Mouse (Mus musculus) thymus, postnatal 4 days (tissue): ENCODE results near the gene Xkr7.

Experiments used
- DNase-seq: peaks from one replicate; pipeline ENCODE4 v3.0.0; 2021

Gene Xkr7

DNA sequence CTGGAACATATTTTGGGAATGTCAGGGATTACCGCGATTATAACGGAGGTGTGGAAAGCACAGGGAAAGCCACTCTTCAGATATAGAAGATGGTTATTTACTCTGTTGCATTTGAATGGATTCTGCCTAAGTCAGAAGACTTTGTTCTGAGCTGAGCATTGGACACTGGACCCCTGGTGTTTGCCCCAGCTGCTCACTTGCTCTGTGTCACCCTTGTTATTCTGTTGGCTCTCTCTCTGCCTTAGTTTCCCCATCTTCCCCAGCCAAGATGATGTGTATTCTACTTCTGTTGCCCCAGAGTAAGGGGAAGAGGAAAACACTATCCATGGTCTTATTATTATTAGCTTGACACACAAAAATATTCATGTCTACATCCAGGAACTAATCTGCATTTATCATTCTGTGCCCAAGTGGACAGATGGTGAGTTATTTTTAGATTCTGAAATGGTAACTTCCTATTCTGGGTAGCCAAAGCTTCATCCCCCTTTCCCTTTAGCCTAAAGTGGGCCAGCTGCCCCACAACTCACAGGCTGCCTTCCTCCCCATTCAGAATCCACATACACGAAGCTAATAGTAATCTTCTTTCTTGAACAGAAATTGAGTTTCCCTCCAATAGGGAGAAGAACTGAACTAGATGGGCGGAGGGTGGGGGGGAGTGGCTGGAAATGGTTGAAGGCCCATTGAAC lies 2.0 kb downstream of the Xkr7 start:
- no peak for DNase-seq

DNA sequence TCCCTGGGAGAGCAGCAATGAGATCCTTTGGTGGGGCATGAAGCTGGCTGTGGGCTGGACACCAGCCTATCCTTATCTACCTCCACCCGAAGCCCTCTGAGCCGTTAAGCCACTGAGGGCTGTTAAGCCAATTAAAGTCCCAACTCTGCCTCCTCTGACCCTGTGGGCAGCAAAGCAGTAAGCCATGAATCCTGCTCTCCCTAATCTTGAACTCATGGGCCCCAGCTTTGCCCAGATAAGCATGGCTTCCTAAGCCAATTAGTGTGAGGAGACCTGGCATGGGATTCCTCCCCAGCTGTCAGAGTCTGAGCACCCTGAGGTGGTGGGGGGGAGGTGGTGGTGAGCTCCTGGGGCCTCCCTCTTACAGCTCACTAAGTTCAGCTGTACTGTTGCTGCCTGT lies 5.0 kb downstream of the Xkr7 start:
- no peak for DNase-seq

DNA sequence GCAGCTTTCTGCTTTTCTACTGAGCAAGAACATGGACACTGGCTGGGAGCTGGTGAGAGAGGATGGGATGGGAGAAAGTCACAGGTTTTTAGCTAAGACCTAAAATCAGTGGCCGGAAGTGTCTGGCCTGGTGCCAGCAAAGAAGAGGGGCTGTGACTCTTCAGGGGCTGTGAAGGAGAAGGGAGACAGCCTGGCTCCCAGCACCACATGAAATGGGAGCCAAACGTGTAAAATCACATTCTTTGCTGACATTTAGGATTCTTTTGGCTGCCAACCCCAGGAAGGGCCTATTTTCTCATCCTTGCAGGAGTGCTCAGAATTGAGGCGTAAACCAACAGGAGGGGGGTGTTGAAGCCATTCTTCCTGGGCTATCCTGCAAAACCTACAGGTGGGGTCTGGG lies 12.2 kb downstream of the Xkr7 start:
- DNase-seq, result no peak

DNA sequence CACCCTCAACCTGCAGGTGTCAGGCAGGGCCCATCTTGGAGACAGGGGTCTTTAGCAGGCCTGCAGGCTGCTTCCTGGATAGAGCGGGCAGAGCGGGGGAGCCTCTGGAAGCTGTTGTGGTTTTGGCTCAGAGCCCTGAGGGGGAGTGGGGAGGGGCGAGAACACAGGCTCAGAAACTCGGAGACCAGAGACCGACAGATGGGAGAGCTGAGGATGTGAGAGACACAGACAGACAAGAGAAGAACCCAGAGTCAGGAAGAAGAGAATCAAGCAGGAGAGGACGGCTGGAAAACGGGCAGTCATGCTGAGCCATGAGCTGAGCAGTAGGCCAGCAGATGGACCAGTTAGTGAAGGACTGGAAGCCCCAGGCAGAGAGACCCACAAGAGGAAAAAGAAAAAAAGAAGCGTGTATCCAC lies 14.2 kb downstream of the Xkr7 start:
- peak; percentile 63 for DNase-seq

DNA sequence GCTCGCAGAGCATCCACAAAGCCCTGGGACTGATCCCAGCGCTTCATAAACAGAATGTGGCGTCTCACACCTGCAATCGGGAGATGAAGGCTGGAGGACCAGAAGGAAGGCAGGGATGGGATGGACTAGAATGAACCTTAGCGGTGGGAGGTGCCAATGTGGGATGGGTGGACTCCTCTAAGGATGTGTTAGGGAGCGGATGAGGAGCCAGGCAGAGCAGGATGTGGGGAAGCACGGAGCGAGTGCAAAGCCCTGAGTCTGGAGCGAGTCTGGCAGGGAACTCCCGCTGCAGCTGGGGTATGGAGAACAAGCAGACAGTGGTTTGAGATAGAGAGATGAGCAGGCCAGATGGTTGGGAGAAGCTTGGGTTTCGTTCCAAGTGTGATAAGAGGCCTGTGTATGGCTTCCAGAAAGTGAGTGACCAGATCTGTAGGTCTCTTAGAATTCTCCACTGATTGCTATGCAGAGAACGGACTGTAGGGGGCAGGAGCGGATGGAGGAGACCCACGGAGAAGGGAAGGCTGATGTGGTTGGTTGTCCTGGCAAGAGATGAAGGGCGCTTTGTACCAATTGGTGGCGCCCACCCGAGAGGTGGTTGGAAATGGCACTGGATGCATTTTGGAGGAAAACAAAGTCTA lies 16.3 kb downstream of the Xkr7 start:
- peak; percentile 72 for DNase-seq

DNA sequence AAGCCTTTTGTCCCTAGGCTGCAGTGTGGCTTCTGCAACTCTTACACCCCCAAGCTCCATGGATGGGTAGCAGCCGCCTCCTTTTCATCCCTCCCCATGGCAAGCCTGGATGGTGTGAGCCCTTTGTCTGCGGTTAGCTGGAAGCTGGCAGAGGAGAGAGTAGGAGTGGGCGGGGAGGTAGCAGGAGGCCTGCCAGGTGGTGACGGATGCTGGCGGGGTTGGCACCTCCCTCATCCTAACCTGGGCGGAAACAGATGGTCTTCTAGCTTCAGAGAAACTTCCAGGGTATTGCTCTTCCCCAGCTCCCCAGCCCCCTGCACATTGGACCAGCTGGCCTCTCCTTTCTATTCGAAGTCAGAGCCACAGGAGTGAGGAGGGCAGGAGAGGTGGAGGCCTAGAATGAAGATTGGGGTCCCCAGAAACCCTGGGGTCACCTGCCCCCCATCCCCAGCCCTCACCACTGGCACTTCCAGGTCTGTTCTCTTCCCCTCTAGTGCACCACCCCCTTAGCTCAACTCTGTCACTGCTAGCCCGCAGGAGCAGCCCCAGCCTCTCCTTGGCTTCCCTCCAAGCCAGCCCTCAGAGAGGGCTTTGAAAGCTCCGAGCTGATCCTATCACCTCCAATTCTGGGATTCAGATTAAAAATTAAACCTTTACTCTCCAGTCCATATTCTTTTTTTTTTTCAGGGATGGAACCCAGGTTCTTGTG lies 17.8 kb downstream of the Xkr7 start:
- DNase-seq, result peak; percentile 58

DNA sequence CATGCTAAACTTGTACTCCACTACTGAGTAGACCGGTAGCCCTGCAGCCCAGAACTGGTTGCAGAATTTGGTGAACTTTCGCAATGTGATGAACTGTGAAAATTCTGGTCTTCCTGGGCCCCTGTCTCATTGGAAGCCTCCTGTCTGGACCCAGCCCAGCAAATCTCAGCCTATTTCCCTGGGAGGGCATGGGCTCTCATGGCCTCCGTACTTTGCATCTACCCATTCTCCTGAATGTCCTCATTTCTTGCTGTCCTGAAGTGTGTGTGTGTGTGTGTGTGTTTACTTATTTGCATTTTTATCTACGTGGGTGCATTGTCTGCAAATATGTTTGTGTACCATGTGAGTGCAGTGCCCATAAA lies 18.3 kb downstream of the Xkr7 start:
- no peak for DNase-seq

DNA sequence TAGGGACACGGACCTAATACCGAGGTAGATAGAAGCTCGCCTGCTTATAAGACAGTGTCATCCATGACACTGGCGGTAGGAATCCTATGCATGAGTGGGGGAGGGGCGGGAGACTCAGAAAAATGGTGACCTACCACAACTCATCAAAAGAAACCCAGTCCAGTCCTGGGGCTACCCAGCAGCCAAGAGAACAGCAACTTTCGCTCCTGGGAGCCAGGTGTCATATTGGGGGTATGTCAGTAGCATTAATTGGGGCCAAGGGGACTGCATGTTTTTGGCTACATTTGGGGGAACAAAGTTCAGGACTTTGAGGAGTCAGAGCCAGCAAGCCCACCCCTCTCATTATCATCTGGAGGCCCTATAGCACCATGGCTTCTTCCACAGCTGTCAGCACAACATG lies 19.4 kb downstream of the Xkr7 start:
- no peak for DNase-seq

DNA sequence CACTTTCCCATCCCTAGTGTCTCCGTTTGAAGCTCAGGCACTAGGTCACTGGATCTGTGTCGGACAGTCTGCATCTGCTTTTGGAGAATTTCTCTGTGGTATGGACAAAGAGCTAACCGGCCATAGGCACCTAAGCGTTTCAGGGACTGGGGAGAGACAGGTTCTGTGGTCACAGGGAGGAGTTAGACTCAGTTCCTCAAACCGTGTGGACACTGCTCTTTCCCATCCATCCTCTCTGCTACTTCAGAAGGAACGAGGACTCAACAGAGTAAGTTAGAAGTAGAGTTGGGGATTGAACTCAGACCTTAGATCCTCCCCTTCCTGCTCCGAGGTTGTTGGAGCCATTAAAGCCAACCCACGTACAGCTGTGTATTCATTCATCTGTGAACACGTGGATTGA lies 19.9 kb downstream of the Xkr7 start:
- DNase-seq, result no peak

DNA sequence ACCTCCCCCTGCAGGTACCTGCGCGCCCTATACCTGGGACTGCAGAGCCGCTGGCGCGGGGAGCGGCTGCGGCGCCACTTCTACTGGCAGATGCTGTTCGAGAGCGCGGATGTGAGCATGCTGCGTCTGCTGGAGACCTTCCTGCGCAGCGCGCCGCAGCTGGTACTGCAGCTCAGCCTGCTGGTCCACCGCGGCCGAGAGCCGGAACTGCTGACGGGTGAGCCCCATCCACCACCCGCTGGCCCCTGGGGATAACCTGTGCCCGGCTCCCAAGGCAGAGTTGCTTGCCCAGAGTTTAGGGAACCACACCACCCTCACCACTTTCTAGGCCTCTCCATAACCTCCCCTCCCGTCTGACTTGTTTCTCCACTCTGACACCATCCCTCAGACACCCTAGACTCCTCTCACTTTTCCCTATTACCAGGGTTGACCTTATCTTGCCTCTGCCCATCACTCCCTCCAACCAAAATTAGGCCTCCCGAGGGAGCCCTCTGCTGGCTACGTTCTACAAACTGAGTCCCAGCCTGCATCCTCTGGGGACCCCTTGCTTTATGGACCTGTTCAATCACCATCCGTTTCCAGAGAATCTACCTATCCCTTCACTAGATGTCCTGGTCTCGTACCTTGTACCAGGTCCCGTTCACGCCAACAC lies 21.2 kb downstream of the Xkr7 start:
- DNase-seq, result peak; percentile 56

DNA sequence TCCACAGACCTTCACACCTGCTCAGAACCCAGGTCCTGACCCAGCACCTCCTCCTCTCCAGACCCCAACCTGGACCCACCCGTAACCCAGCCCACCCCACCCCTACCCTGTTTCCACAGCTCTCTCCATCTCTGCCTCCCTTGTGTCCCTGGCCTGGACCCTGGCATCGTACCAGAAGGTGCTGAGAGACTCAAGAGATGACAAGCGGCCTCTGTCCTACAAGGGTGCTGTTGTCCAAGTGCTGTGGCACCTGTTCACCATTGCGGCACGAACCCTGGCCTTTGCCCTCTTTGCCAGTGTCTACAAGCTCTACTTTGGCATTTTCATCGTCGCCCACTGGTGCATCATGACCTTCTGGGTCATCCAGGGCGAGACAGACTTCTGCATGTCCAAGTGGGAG lies 22.2 kb downstream of the Xkr7 start:
- DNase-seq, result no peak

DNA sequence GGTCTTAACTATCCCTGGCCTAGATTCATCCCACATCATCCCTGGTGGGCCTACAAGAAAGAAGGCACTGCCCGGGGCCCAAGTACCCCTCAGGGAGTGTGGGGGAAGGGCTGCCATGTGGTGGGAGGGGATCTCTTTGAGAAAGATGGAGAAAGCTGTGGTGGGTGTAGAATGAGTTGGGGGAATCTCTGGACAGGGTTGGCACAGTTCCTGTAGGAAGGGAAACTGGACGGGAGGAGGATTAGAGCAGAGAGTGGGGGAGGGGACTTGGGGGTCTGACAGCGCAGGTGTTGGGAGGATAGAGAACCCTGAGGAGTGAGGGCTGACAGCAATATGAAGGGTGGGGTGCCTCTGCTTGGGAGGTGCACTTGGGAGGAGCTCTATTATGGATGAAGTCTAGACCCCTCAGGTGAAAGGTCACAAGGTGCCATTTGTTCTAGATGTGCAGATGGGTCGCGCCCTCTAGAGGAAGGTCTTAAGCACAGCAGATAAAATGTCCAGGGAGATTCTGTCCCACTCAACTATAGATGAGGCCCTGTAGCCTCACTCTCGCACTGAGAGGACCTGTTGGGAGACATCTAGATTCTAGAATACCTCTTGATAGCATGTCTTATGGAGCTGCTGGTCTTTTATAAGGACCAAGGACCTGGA lies 23.7 kb downstream of the Xkr7 start:
- DNase-seq, result no peak

DNA sequence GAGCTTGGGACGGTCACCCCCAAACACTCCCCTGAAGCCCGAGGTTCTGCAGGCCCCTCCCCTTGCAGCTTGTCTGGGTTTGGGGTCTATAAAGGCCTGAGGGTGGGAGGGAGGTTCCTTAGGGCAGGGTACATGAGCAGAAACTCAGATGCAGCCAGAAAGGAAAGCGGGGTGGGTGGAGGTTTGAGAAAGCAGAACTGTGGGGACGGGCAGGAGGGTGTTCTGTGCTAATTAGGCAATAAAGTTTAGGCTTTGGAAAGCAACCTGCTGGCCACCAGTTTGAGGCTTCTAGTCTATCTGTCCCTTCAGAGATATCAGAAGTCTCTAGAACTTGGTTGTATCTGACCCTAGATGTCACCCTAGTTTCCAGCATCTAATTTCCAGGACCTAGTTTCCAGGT lies 26.7 kb downstream of the Xkr7 start:
- no peak for DNase-seq

DNA sequence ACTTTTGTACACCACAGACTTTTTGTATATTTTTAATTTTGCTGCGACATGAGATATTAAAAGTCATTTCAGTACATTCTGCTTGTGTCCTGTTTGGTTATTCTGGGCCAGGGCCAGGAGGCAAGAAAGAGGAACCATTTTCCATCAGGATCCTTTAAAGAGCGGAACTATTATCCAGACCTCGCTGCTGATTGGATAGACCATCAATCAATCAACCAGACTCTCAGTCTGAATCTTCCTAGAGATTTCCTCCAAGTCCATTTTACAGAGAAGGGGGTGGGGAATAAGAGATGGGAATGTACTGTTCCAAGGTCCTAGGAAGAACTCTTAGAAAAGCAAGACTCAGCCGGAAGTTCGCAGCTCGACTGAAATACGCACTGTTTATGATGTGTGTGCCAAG lies 28.6 kb downstream of the Xkr7 start:
- DNase-seq, result no peak

DNA sequence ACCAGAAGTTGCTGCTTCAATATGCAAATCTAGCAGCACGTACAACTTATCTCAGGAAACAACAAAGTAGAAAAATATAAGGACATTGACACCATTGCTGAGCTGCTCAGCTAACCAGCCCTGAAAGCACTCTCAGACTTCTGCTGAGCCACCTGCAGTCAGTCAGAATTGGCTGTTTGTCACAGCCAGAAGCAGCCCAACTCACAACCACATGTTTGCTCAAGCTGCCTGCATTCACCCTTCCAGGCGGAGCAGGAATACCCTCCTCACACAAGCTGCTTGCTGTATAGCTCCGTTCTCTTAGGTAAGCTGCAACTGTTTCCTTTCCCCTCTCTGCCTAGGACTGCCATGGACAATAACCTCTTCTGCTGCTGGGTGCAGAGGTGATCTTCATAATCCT lies 31.7 kb downstream of the Xkr7 start:
- DNase-seq, result no peak

DNA sequence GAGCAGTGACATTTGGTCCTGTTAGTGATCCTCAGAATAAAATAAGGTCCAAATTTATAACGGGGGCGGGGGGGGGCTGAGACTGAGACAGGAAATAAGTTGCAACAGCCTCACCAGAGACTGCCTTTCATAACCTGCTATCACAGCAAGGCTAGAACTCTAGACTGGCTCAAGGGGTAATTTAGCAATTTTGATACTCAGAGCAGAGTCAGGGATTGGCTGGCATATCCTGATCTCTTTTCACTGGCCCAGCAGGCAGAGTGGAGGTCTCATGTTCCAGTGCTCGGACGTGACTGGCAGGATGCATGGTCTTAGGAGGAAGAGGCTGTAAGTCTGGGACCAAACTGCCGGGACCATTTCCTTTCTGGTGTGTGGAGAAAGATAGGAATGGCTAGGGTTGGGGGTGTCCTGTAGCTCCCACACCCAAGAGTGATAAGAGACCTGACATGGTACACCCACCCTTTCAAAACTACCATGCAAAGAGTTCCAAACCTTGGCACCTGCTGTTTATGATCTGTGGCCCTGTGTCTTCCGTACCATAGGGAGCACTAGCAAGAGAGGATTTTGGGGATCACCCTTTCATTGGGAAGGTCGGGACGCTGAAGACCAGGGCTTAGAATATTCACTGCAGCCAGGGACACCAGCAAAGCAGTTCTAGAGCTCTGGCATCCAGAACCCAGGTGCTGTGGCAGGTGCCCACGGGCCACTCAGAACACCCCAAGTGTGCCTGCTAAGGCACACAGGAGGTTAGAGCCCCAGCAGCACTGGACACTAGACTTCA lies 32.7 kb downstream of the Xkr7 start:
- DNase-seq, result no peak

DNA sequence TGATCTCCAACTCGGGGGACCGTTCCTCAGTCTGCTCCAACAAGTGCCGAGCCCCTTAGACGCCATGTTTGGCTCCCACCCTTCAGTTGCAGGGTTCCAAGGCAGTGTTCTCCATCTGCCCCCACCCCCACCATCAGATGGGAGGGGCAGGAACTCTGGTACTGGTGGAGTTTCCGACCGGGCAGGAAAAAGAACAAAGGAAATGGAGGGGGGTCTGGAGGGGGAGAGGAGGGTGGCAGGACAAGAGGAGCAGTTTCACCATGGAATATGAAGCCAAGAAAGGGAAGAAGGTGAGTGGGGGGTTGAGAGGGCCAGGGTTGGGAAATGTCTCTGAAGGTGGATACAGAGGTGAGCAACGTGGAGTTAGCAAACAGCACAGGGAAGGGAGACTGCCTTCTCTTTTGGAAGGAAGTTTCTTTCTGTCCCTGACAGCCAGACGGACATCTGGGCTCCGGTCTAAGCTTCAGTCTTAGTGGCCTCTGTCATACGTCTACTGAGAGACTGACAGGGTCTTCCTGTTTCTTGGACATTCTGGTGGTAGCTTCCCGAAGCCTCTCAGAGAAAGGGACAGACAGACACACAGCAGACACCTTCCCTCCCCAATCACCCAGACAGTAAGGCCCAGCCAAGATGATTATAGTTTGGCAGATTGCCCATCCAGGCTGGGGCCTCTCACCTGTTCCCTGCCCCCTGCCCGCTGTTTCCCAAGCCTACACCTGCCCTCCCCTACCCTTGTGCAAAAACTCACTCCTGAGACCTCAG lies 34.3 kb downstream of the Xkr7 start, which contains the start of gene Ccm2l:
TSS of gene Ccm2l (plus strand) at position 209 of the 762 bp plus-strand sequence.
- no peak for DNase-seq

DNA sequence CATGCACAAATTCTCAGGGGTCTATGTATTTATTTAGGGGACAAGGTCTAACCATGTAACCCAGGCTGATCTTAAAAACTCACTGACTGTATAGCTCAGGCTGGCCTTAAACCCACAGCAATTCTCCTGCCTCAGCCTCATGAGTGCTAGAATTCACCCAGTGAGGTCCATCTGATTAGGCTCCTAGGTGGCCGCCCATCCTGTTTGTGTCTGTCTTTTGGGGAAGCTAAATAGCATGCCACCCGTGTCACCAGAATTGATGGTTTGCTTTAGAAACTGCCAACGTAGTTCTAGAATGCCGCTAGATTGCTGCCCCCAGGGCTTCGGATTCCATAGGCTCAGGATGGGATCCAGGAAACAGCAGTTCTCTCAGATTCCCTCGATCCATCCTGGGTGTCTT lies 35.3 kb downstream of the Xkr7 start:
- DNase-seq, result no peak

DNA sequence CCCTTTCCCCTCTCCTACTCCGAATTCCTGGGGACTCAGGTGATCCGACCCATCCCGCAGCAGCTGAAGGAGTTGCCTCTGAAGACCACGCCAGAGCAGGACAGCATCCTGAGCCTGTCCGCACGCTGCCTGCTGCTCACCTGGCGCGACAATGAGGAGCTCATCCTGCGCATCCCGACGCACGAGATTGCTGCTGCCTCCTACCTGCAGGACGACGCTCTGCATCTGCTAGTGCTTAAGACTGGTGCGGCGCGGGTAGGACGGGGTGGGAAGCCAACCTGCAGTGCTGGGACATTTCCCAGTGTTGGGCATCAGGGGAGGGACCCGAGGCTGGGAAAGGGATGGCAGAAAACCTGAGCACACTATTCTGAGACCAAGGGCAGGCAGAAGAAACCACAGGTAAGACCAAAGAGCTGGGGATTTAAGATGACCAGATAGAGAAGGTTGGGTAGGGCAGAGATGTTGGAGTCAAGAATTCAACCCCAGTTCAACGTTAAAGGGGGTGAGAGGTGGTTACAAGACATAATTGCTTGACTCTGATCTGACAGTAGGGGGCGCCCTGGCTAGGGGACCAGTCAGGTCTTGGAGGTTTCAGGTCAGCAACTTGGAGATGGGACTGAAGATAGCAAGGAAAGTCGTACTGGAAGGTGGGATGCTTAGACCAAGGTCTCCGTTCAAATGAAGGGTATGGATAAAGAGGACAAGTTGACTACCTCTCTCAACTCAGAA lies 39.3 kb downstream of the Xkr7 start:
- peak; percentile 55 for DNase-seq

DNA sequence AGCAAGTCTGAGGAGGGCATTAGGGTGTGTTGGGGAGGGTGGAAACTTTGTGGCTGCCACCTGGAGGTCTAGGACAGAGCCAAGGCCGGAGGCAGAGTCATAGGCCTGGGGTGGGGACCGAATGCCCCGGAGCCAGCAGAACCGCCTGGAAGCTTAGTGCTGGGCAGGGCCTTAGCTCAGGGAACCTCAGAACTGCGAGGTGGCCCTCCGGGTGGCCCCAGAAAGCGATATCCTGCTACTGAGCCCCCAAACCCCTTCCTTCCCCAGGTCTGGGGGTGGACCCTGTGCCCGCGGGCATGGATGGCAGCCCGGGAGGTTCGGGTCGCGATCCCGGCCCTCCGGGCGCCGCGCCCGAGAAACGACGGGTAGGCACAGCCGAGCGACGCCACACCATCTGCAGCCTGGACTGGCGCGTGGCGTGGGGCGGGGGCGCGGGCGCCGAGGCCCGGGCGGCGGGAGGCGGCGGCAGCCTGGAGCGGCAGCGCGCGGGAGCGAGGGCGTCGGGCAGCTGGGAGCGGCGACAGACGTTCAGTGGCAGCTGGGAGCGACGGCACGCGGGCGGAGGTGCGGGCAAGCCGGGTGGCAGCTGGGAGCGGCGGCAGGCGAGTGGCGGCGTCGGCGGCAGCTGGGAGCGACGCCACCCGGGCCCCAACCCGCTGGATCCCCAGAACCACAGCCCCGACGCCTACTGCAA lies 40.0 kb downstream of the Xkr7 start:
- no peak for DNase-seq
